Mouse (Mus musculus): ENCODE measurements at regions not wholly inside any gene's neighbourhood (a gene's known extent, or its start where the extent isn't known, plus 50 kb on each side); places are given as distances from the start of the nearest gene placed in this dataset.
"Not testable (repeated sequence)": the region's sequence is repeated elsewhere in the genome, so short reads cannot be mapped to it uniquely, and the experiment has no call there.

GRCm38 (mm10) chr7:60733331-60733994 is 593.4 kb upstream of the Snrpn start:
- not testable (repeated sequence) for DNase-seq (ENCODE audit: low read depth)

- peak; percentile 71 for DNase-seq (ENCODE audit: low read depth)
These were observed 588.2 kb upstream of the Snrpn start for GRCm38 (mm10) chr7:60728108-60728721.
